Mouse (Mus musculus): ENCODE measurements around the gene Hepacam.

DNA sequence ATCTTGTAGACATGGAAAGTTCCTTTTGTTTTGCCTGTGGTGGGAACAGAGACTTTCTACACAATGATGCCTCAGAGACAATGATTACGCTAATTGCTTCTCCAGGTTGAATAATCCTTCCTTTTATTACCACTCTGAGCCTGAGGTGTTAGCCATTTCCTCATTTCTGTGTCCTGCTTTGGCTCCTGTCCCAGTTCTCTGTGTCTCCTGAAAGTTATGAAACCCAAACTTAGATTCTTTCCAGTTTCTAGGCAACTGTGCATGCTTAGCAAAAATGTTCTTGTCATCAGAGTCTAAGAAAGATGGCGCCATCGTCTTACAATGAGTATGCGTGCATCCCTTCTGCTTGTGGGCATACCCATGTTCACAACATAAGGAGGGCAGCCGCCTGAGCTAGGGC, 8.6 kb downstream of the Hepacam start:
- TF ChIP-seq CTCF (IDR thresholded peaks at IDR 0.05; ENCODE audit: control insufficient read depth, insufficient read depth, low read length) (no peak), POLR2A (IDR thresholded peaks at IDR 0.05; ENCODE audit: borderline replicate concordance, control insufficient read depth, low read depth, low read length) (no peak)
